Mouse (Mus musculus) C2C12 (cell line): ENCODE data around the gene Cxcr2.

ENCODE experiments used
- CTCF ChIP-seq: IDR thresholded peaks from one replicate; pipeline ENCODE4 v1.5.1; 2011; ENCODE audit not compliant: control insufficient read depth, insufficient read depth, insufficient read length
- USF1 ChIP-seq: IDR thresholded peaks from one replicate; pipeline ENCODE4 v1.6.1; 2011; ENCODE audit warnings: low read depth, mild to moderate bottlenecking, control low read depth, moderate library complexity

DNA sequence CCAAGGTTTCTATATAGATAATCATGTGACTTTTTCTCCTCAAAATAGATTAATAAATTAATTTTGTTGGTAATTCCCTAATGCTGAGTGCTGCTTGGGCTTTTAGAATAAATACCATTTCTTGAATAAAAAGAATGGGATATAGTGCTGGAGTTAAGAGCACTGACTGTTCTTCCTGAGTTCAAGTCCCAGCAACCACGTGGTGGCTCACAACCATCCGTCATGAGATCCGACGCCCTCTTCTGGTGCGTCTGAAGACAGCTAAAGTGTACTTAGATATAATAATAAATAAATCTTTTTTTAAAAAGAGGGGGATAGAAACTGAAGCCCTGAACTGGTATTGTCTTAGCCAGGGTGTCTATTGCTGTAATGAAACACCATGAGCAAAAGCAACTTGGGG is 49.7 kb downstream of the Cxcr2 start:
- TF ChIP-seq CTCF (no peak), USF1 (peak; percentile 24)
